Mouse (Mus musculus) myocyte (in vitro differentiated cells): ENCODE measurements at regions not wholly inside any gene's neighbourhood (a gene's known extent, or its start where the extent isn't known, plus 50 kb on each side); places are given as distances from the start of the nearest gene placed in this dataset.

Experiments used
- H3K27me3 ChIP-seq: one replicate; pipeline ENCODE4 v1.6.1; 2011; ENCODE audit not compliant: control insufficient read depth, insufficient read depth, insufficient read length
- H3K36me3 ChIP-seq: one replicate; pipeline ENCODE4 v1.6.1; 2011; ENCODE audit not compliant: control insufficient read depth, insufficient read depth
- H3K4me2 ChIP-seq: one replicate; pipeline ENCODE4 v1.6.1; 2011; ENCODE audit warnings: low read depth, control low read depth
- H3K4me3 ChIP-seq: one replicate; pipeline ENCODE4 v1.5.1; 2011; ENCODE audit warnings: mild to moderate bottlenecking, control low read depth, moderate library complexity
- H3K79me2 ChIP-seq: one replicate; pipeline ENCODE4 v1.6.1; 2011; ENCODE audit not compliant: control insufficient read depth, insufficient read depth
- H3ac ChIP-seq: one replicate; pipeline ENCODE4 v1.6.1; 2011; ENCODE audit not compliant: control insufficient read depth, insufficient read length
- CEBPB ChIP-seq: IDR thresholded peaks from 2 replicates; pipeline ENCODE4 v1.6.1; 2011; ENCODE audit warnings: mild to moderate bottlenecking, moderate library complexity; ENCODE audit not compliant: poor library complexity, insufficient read depth, severe bottlenecking
- E2F4 ChIP-seq: IDR thresholded peaks from one replicate; pipeline ENCODE4 v1.6.1; 2011; ENCODE audit warnings: mild to moderate bottlenecking, control low read depth, moderate library complexity; ENCODE audit not compliant: insufficient read depth
- MAX ChIP-seq: IDR thresholded peaks from one replicate; pipeline ENCODE4 v1.6.1; 2011; ENCODE audit warnings: low read depth, mild to moderate bottlenecking, control low read depth
- MYOD1 ChIP-seq, 3 experiments: IDR thresholded peaks; one replicate each; pipeline ENCODE4 v1.6.1; 2011; ENCODE audit warnings: control low read depth in 2 of 3, low read depth in 2 of 3, mild to moderate bottlenecking in 2 of 3, moderate library complexity in 1 of 3; ENCODE audit not compliant: insufficient read length in 2 of 3, control insufficient read depth in 1 of 3
- MYOG ChIP-seq, 3 experiments: IDR thresholded peaks; one replicate each; pipeline ENCODE4 v1.6.1; 2011; ENCODE audit warnings: control low read depth in 2 of 3, low read depth in 2 of 3, mild to moderate bottlenecking in 2 of 3; ENCODE audit not compliant: insufficient read length in 2 of 3, control insufficient read depth in 1 of 3, insufficient read depth in 1 of 3
- POLR2A ChIP-seq: IDR thresholded peaks from one replicate; pipeline ENCODE4 v1.6.1; 2011; ENCODE audit warnings: low read depth, mild to moderate bottlenecking, control low read depth, moderate library complexity; ENCODE audit not compliant: insufficient read length
- POLR2AphosphoS2 ChIP-seq: IDR thresholded peaks from one replicate; pipeline ENCODE4 v1.6.1; 2011; ENCODE audit warnings: low read depth, control low read depth; ENCODE audit not compliant: insufficient read length
- REST ChIP-seq: IDR thresholded peaks from one replicate; pipeline ENCODE4 v1.6.1; 2011; ENCODE audit warnings: mild to moderate bottlenecking, control low read depth, moderate library complexity; ENCODE audit not compliant: insufficient read depth, insufficient read length
- SRF ChIP-seq: IDR thresholded peaks from one replicate; pipeline ENCODE4 v1.6.1; 2011; ENCODE audit warnings: low read depth; ENCODE audit not compliant: control insufficient read depth, insufficient read length
- TCF12 ChIP-seq: IDR thresholded peaks from one replicate; pipeline ENCODE4 v1.6.1; 2011; ENCODE audit warnings: mild to moderate bottlenecking, control low read depth; ENCODE audit not compliant: poor library complexity, insufficient read depth, severe bottlenecking
- TCF3 ChIP-seq: IDR thresholded peaks from one replicate; pipeline ENCODE4 v1.6.1; 2011; ENCODE audit warnings: low read depth, control low read depth; ENCODE audit not compliant: insufficient read length
- USF1 ChIP-seq: IDR thresholded peaks from one replicate; pipeline ENCODE4 v1.6.1; 2011; ENCODE audit warnings: low read depth, mild to moderate bottlenecking, control low read depth, moderate library complexity

GRCm38 (mm10) chr12:32434506-32435002, 56.0 kb downstream of the Ccdc71l start:
- no peak overlapping the region for H3ac ChIP-seq
- H3K36me3 ChIP-seq, result no peaks in the 10 kb centered on the region
- H3K4me3 ChIP-seq, result no peak overlapping the region
- H3K4me2 ChIP-seq, result peak overlapping the region; percentile 26
- TF ChIP-seq SRF (no peak), TCF12 (no peak), MAX (no peak), CEBPB (peak; percentile 56)
- H3K27me3 ChIP-seq, result no peaks in the 10 kb centered on the region
- no peaks in the 10 kb centered on the region for H3K79me2 ChIP-seq

GRCm38 (mm10) chr12:32435126-32435525, 56.6 kb downstream of the Ccdc71l start:
- Histone ChIP-seq H3ac (no peak overlapping the region), H3K4me2 (peak overlapping the region; percentile 26), H3K79me2 (no peaks in the 10 kb centered on the region), H3K27me3 (no peaks in the 10 kb centered on the region), H3K4me3 (no peak overlapping the region), H3K36me3 (no peaks in the 10 kb centered on the region)
- TF ChIP-seq CEBPB (peak; percentile 63; the same call in 1 of the 2 replicates), MAX (no peak), TCF12 (no peak), USF1 (no peak), SRF (no peak)

- Histone ChIP-seq H3K4me3 (no peak overlapping the region), H3K79me2 (no peaks in the 10 kb centered on the region), H3K36me3 (no peaks in the 10 kb centered on the region), H3K27me3 (no peaks in the 10 kb centered on the region), H3ac (no peak overlapping the region), H3K4me2 (no peak overlapping the region)
- TF ChIP-seq POLR2AphosphoS2 (no peak), TCF3 (no peak), TCF12 (no peak), POLR2A (no peak), USF1 (no peak), REST (no peak), E2F4 (no peak), MYOD1 (IDR thresholded peaks at IDR 0.05; ENCODE audit: control insufficient read depth in 1 of 3, insufficient read length in 2 of 3, low read depth in 2 of 3) (no peak), MAX (no peak), SRF (no peak), CEBPB (no peak), MYOG (IDR thresholded peaks at IDR 0.05; ENCODE audit: control insufficient read depth in 1 of 3, insufficient read depth in 1 of 3, insufficient read length in 2 of 3, low read depth in 2 of 3) (no peak)
Measured at GRCm38 (mm10) chr12:32438209-32438608, 59.7 kb downstream of the Ccdc71l start.

- H3K36me3 ChIP-seq, result no peaks in the 10 kb centered on the region
- no peaks in the 10 kb centered on the region for H3K27me3 ChIP-seq
- H3K4me2 ChIP-seq, result no peak overlapping the region
- no peak overlapping the region for H3ac ChIP-seq
- no peak for TF ChIP-seq MAX
- no peak for TF ChIP-seq MYOG (IDR thresholded peaks at IDR 0.05; ENCODE audit: control insufficient read depth in 1 of 3, insufficient read depth in 1 of 3, insufficient read length in 2 of 3, low read depth in 2 of 3)
- no peak for TF ChIP-seq CEBPB
- TF ChIP-seq MYOD1 (IDR thresholded peaks at IDR 0.05; ENCODE audit: control insufficient read depth in 1 of 3, insufficient read length in 2 of 3, low read depth in 2 of 3), result no peak
- no peak for TF ChIP-seq REST
- no peak for TF ChIP-seq USF1
- TF ChIP-seq TCF3, result no peak
- TF ChIP-seq SRF, result no peak
- no peak for TF ChIP-seq POLR2AphosphoS2
- TF ChIP-seq TCF12, result no peak
- no peak for TF ChIP-seq POLR2A
- no peak for TF ChIP-seq E2F4
- H3K4me3 ChIP-seq, result no peak overlapping the region
- H3K79me2 ChIP-seq, result no peaks in the 10 kb centered on the region
Measured at GRCm38 (mm10) chr12:32444770-32445169, 66.3 kb downstream of the Ccdc71l start.

- Histone ChIP-seq H3K4me2 (no peak overlapping the region), H3K36me3 (no peaks in the 10 kb centered on the region), H3K27me3 (no peaks in the 10 kb centered on the region), H3ac (no peak overlapping the region), H3K4me3 (no peak overlapping the region), H3K79me2 (no peaks in the 10 kb centered on the region)
- TF ChIP-seq POLR2A, result no peak
Measured at GRCm38 (mm10) chr12:32445874-32446273, 67.4 kb downstream of the Ccdc71l start.

GRCm38 (mm10) chr12:32449373-32449772, 70.9 kb downstream of the Ccdc71l start:
- no peak overlapping the region for H3ac ChIP-seq
- H3K4me3 ChIP-seq, result no peak overlapping the region
- H3K79me2 ChIP-seq, result no peaks in the 10 kb centered on the region
- no peaks in the 10 kb centered on the region for H3K27me3 ChIP-seq
- H3K4me2 ChIP-seq, result no peak overlapping the region
- TF ChIP-seq SRF (no peak), MYOG (IDR thresholded peaks at IDR 0.05; ENCODE audit: control insufficient read depth in 1 of 3, insufficient read depth in 1 of 3, insufficient read length in 2 of 3, low read depth in 2 of 3) (no peak), E2F4 (no peak), TCF3 (no peak), MYOD1 (IDR thresholded peaks at IDR 0.05; ENCODE audit: control insufficient read depth in 1 of 3, insufficient read length in 2 of 3, low read depth in 2 of 3) (no peak), MAX (no peak), POLR2AphosphoS2 (no peak), USF1 (no peak), REST (no peak), TCF12 (no peak), POLR2A (no peak), CEBPB (no peak)
- no peaks in the 10 kb centered on the region for H3K36me3 ChIP-seq
